Mouse (Mus musculus) heart, embryonic 16.5 days (tissue): ENCODE results near the gene Sos2. TPM values are rescaled to one million over a fixed set of nuclear protein-coding genes. Genes with fewer than 3 reads are reported as not detected.
"Not testable (repeated sequence)": the region's sequence is repeated elsewhere in the genome, so short reads cannot be mapped to it uniquely, and the experiment has no call there.

ENCODE experiments used
- ATAC-seq: fragments of 200-750 bp; cut with Nextera tagmentation; replicated peaks from 2 replicates; pipeline ENCODE4 v1.8.0; 2017; ENCODE audit warnings: moderate number of reproducible peaks; ENCODE audit not compliant: insufficient read depth, low FRiP score; ENCODE audit errors: extremely low read depth
- H3K27ac ChIP-seq: fragments of 300-500 bp; sonication (generic); 2 replicates; pipeline ENCODE4 v1.5.1; 2014; ENCODE audit warnings: mild to moderate bottlenecking, low read length, control low read depth, moderate library complexity
- H3K27me3 ChIP-seq: fragments of 300-500 bp; sonication (generic); 2 replicates; pipeline ENCODE4 v1.6.1; 2014; ENCODE audit warnings: low read length, mixed read lengths; ENCODE audit not compliant: control insufficient read depth, insufficient read depth
- H3K36me3 ChIP-seq: fragments of 300-500 bp; sonication (generic); 2 replicates; pipeline ENCODE4 v1.6.1; 2014; ENCODE audit not compliant: control insufficient read depth, insufficient read depth
- H3K4me1 ChIP-seq: fragments of 300-500 bp; sonication (generic); 2 replicates; pipeline ENCODE4 v1.6.1; 2014; ENCODE audit warnings: low read length, mixed read lengths; ENCODE audit not compliant: control insufficient read depth, insufficient read depth
- H3K4me2 ChIP-seq: fragments of 300-500 bp; sonication (generic); 2 replicates; pipeline ENCODE4 v1.6.1; 2014; ENCODE audit warnings: low read depth, mild to moderate bottlenecking, control low read depth, low read length
- H3K4me3 ChIP-seq: fragments of 300-500 bp; sonication (generic); 2 replicates; pipeline ENCODE4 v1.5.1; 2014; ENCODE audit warnings: mild to moderate bottlenecking, control low read depth, low read length
- H3K9ac ChIP-seq: fragments of 300-500 bp; sonication (generic); 2 replicates; pipeline ENCODE4 v1.6.1; 2014; ENCODE audit warnings: low read length, control low read depth
- H3K9me3 ChIP-seq: fragments of 300-500 bp; sonication (generic); replicated peaks from 2 replicates; pipeline ENCODE4 v1.6.1; 2016; ENCODE audit warnings: low read length; ENCODE audit not compliant: control insufficient read depth
- WGBS: fragments of 180-500 bp; shearing (Covaris S2); extraction: QIAGEN DNeasy Blood & Tissue Kit; methylation state at CpG from one replicate; pipeline ENCODE4 v1.1.7; 2014; 5-methylcytosine and 5-hydroxymethylcytosine counted together
- polyA plus RNA-seq: library from polyadenylated mRNA; unstranded; fragments of >200 nt; fragmentation: Nextera tagmentation; extraction: Ambion mirVana; gene quantifications from 2 replicates; pipeline ENCODE4 v1.2.1, GENCODE M21; 2015

Gene Sos2
- polyA plus RNA-seq, 1 experiment from 2014 or later = 7.6 TPM

DNA sequence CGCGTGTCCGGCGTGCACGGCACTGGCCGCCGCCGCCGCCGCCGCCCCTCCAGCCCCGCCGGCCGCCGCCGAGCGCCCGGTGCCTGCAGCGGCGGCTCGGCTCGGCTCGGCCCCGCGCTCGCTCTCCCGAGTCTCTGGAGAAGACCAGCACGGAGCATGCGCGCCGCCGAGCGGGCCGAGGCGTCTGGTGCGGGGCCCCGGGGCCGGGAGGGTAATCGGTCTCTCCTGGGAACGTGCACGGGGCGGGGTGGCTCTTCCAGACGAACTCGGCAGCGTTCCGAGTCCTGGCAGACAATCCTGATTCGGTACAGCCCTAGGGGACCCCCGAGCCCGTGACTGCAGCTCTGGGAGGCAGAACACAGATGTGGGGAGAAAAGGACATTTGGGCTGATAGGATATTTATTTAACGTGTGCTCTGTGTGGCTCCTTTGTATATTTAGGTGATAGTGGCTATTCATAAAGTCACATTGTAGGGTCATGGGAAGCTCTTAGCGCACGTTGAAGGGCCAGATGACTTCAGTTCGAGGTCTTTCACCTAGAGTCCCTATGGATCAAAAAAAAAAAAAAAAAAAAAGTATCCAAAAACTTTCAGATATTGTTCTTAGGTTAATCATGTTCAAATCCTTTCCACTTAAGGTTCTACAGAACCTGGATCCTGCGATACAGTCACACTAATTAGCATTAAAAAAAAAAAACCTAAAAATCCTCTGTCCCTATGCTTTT is 574 bp upstream of the Sos2 start:
- H3K9me3 ChIP-seq = no peaks in the 10 kb centered on the region
- ATAC-seq = peak; percentile 86
- H3K36me3 ChIP-seq = no peaks in the 10 kb centered on the region
- no peaks in the 10 kb centered on the region for H3K27me3 ChIP-seq
- peak overlapping the region; percentile 100 for H3K9ac ChIP-seq
- WGBS = 1% methylated on average over 54 of the region's 54 CpGs
- H3K4me3 ChIP-seq = peak overlapping the region; percentile 97
- H3K4me1 ChIP-seq = peaks cover 18% of the 10 kb centered on the region
- H3K27ac ChIP-seq = peak overlapping the region; percentile 98
- peak overlapping the region; percentile 60 for H3K4me2 ChIP-seq

DNA sequence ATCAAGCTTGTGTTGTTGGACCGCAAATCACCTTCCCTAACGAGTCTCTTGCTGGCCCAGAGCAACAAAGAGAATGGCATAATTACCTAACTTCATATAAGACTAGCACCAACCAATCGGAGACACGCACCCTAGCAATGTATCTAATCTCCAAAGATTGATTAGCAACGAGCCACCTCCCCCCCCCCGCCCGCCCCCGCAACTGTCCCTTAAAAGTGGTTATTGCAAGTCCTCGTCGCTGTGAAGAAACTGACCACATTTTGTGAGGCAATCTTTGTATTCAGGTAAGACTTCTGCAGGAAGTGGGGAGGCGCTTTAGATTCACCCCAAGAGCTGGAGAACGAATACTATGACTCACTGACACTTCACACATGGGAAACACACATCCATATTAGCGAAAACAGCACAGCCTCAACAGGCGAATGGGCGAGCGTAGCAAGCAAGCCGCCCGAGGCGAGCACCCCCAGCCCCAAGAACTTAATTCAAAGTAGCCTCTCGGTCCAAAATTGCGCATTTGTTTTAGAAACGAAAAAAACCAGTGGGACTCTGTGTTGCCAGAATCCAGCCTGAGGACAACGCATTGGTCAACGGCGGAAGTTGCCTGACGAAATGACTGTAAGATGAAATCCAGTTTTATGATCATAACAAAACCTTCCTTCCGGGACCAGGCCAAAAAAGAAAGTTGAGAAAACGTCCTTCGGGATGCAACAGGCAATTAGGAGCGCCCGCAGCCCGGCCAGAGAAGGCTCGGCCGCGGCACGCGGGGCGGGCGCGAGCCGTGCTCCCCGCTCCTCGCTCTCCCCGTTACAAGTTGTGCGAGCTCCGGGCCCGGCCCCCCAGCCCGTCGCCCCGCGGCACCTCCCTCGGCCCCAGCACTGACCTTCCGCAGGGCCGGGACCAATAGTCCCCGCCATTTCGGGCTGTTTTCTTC is 752 bp downstream of the Sos2 start:
- 1% methylated on average over 56 of the region's 56 CpGs for WGBS
- Histone ChIP-seq H3K27ac (peak overlapping the region; percentile 98), H3K9ac (peak overlapping the region; percentile 100), H3K36me3 (no peaks in the 10 kb centered on the region), H3K4me1 (peaks cover 18% of the 10 kb centered on the region), H3K9me3 (no peaks in the 10 kb centered on the region), H3K4me3 (peak overlapping the region; percentile 97), H3K27me3 (no peaks in the 10 kb centered on the region), H3K4me2 (peak overlapping the region; percentile 60)
- ATAC-seq = peak; percentile 55

DNA sequence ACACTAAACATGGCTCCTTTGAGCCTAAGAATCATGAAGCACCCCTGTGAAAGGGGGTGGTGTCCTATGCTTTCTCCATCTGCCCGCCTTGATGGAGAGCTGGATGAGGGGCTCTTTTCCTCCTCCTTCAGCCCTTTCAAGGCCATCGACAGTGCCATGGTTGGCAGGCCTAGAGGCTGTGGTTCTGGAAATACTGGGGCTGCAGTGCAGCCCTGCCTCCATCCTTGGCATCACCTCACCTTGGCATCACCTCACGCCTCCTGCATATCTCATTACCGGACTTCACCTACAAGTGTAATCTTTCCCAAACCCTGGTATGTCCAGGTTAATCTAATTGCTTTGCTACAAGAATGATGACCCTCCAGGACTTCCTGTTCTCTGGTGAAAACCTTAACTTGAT is 5.5 kb downstream of the Sos2 start:
- no peaks in the 10 kb centered on the region for H3K36me3 ChIP-seq
- WGBS = 79% methylated on average over 4 of the region's 4 CpGs
- no peaks in the 10 kb centered on the region for H3K27me3 ChIP-seq
- H3K4me3 ChIP-seq = no peak overlapping the region
- H3K27ac ChIP-seq = no peak overlapping the region
- H3K4me1 ChIP-seq = peaks cover 21% of the 10 kb centered on the region
- no peak overlapping the region for H3K9ac ChIP-seq
- no peaks in the 10 kb centered on the region for H3K9me3 ChIP-seq
- no peak overlapping the region for H3K4me2 ChIP-seq
- ATAC-seq = no peak

DNA sequence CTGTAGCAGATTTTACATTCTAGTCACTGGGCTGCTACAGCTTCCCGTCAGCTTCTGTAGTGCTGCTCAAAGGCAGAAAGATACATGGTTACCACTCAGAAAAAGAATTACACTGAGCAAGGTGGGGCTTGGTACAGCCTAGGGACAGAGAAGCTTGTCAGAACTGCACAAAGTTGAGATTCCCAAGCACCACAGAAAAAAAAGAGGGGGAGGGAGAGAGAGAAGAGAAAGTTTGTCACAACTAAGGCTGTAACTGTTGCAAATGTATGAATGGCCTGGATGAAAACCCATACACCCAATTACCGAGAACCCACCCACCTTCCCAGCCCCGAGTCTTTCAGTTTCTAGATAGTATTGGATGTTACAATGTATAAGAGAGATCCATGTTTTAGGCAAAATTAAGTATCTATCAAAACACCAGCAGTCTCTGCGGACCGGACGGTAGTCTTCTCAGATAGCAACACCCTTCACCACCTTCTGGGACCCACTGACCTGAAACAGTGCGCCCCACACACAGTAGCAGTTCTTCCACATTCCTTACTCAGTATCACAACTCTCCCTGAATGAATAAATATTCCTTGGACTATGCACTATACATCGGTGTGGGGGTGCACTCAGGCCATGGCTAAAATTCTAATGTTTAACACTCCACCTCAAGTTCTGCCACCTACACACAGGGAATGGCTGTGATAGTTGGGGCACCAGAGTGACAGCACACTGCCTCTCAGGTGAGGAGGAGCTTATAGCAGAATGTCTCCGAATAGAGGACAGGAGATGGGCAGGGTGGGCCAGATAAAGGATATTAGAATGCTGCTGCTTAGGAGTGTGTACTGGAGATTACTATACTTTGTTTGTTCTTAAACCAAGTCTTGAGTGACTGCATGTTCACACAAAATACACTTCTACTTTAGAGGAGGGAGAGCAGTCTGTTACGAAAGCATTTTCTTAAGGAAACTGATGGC is 6.8 kb downstream of the Sos2 start:
- Histone ChIP-seq H3K27me3 (no peaks in the 10 kb centered on the region), H3K36me3 (no peaks in the 10 kb centered on the region), H3K4me2 (no peak overlapping the region), H3K27ac (no peak overlapping the region), H3K9ac (no peak overlapping the region), H3K4me3 (no peak overlapping the region), H3K4me1 (peaks cover 13% of the 10 kb centered on the region), H3K9me3 (no peaks in the 10 kb centered on the region)
- 74% methylated on average over 10 of the region's 10 CpGs for WGBS
- no peak for ATAC-seq

DNA sequence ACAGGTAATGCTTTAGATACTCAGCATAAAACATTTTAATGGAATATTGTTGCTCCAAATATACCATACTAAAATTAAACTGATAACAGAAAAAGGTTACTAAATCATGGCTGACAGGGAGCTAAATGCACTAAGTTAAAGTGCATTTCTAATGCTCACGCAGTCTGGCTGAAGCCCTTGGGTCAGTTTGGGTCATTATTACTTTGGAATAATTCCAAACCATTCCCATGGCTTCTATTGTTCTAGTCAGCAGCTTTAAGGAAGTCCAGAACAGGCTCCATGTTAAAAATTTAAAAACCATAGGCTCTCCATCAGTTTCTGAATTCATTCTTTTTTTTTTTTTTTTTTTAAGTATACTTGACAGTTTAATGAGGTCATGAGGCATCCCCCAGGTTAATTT is 7.5 kb downstream of the Sos2 start:
- no peak for ATAC-seq
- 59% methylated on average over 1 of the region's 1 CpGs for WGBS
- Histone ChIP-seq H3K27me3 (no peaks in the 10 kb centered on the region), H3K4me2 (no peak overlapping the region), H3K9me3 (no peaks in the 10 kb centered on the region), H3K36me3 (no peaks in the 10 kb centered on the region), H3K4me3 (no peak overlapping the region), H3K4me1 (peaks cover 11% of the 10 kb centered on the region), H3K9ac (no peak overlapping the region), H3K27ac (no peak overlapping the region)

DNA sequence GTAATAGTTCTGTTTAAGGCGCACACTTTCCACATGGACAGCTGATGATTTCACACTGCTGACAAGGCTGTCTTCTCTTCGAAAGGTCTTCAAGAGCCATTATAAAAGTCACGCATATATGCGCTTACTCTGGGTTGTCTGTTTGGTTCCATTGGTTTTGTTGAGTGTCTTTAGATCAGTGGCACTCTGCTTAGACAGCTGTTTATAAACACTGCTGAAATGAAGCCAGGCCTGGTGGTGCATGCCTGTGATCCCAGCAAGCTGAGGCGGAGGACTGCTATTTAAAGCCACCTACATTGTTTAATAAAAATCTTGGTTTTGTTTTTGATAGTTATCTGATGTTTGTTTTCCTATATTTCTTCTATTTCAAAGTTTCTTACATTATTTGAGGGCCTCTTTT is 14.9 kb downstream of the Sos2 start:
- H3K27ac ChIP-seq = no peak overlapping the region
- no peak for ATAC-seq
- H3K4me1 ChIP-seq = no peaks in the 10 kb centered on the region
- H3K36me3 ChIP-seq = no peaks in the 10 kb centered on the region
- H3K4me2 ChIP-seq = no peak overlapping the region
- WGBS = 81% methylated on average over 5 of the region's 5 CpGs
- H3K9me3 ChIP-seq = no peaks in the 10 kb centered on the region
- no peak overlapping the region for H3K4me3 ChIP-seq
- no peak overlapping the region for H3K9ac ChIP-seq
- no peaks in the 10 kb centered on the region for H3K27me3 ChIP-seq

DNA sequence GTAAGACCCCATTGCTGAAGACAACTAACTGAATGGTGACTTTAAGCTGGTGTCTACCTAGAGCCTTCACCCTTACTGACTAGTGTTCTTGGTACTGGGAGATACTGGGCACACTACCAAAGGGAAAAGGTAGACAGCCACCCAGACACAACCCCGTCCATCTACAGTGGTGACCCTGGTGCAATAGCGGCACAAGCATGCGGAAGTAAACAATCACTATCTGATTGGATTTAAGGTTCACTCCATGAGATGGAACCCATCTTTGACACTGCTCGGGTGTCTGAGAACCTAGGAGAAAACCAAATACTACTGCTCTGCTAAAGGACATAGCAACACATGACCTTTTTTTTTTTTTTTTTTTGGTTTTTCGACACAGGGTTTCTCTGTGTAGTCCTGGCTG is 20.0 kb downstream of the Sos2 start:
- Histone ChIP-seq H3K27ac (no peak overlapping the region), H3K36me3 (no peaks in the 10 kb centered on the region), H3K4me2 (no peak overlapping the region), H3K4me3 (no peak overlapping the region), H3K9me3 (no peaks in the 10 kb centered on the region), H3K4me1 (no peaks in the 10 kb centered on the region), H3K9ac (no peak overlapping the region), H3K27me3 (no peaks in the 10 kb centered on the region)
- ATAC-seq = no peak
- 97% methylated on average over 5 of the region's 5 CpGs for WGBS

DNA sequence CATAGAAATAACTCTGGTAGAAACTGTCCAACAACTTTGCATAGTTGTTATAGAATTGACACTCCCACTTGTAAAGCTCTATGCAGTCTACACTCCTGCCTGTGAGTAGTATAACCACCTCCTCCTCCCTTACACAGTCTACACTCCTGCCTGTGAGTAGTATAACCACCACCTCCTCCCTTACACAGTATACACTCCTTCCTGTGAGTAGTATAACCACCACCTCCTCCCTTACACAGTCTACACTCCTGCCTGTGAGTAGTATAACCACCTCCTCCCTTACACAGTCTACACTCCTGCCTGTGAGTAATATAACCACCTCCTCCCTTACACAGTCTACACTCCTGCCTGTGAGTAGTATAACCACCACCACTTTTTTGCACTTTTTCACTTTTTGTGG is 27.7 kb downstream of the Sos2 start:
- H3K27me3 ChIP-seq, H3K4me2 ChIP-seq, H3K9ac ChIP-seq, H3K27ac ChIP-seq, H3K9me3 ChIP-seq, H3K4me3 ChIP-seq, H3K4me1 ChIP-seq: not testable (repeated sequence)
- H3K36me3 ChIP-seq = peaks cover 15% of the 10 kb centered on the region
- peak; percentile 63 for ATAC-seq
